Mouse (Mus musculus) heart, embryonic 14.5 days (tissue): ENCODE measurements around the gene Nt5c3b. TPM values are rescaled to one million over a fixed set of nuclear protein-coding genes. Genes with fewer than 3 reads are reported as not detected.

Experiments
- ATAC-seq: fragments of 200-750 bp; cut with Nextera tagmentation; 2 replicates; pipeline ENCODE4 v1.8.0; 2017; ENCODE audit warnings: low read depth, moderate TSS enrichment; ENCODE audit not compliant: insufficient number of reproducible peaks, insufficient read depth, low FRiP score
- H3K27ac ChIP-seq, 2 experiments: fragments of 200-500 bp in 1 of 2; fragments of 300-500 bp in 1 of 2; sonication (generic) in 1 of 2; replicated peaks in 1 of 2; 2 replicates each; pipeline ENCODE4 v1.5.1; 2012 to 2014; ENCODE audit warnings: low read depth in 2 of 2, low read length in 2 of 2, control low read depth in 1 of 2, mild to moderate bottlenecking in 1 of 2, mixed read lengths in 1 of 2; ENCODE audit not compliant: control insufficient read depth in 1 of 2, insufficient read depth in 1 of 2
- H3K27me3 ChIP-seq: fragments of 300-500 bp; sonication (generic); 2 replicates; pipeline ENCODE4 v1.6.1; 2014; ENCODE audit warnings: mild to moderate bottlenecking, low read length, control low read depth; ENCODE audit not compliant: control insufficient read depth, insufficient read depth
- H3K36me3 ChIP-seq: fragments of 300-500 bp; sonication (generic); 2 replicates; pipeline ENCODE4 v1.6.1; 2014; ENCODE audit warnings: mild to moderate bottlenecking, control low read depth, low read length, mixed read lengths; ENCODE audit not compliant: control insufficient read depth, insufficient read depth
- H3K4me1 ChIP-seq, 2 experiments: fragments of 200-500 bp in 1 of 2; fragments of 300-500 bp in 1 of 2; sonication (generic) in 1 of 2; 2 replicates each; pipeline ENCODE4 v1.6.1; 2012 to 2014; ENCODE audit warnings: low read length in 2 of 2, control low read depth in 1 of 2, mixed read lengths in 1 of 2; ENCODE audit not compliant: control insufficient read depth in 2 of 2, insufficient read depth in 2 of 2
- H3K4me2 ChIP-seq: fragments of 300-500 bp; sonication (generic); 2 replicates; pipeline ENCODE4 v1.6.1; 2014; ENCODE audit warnings: mild to moderate bottlenecking, low read length
- H3K4me3 ChIP-seq, 2 experiments: fragments of 200-500 bp in 1 of 2; fragments of 300-500 bp in 1 of 2; sonication (generic) in 1 of 2; 2 replicates each; pipeline ENCODE4 v1.5.1; 2012 to 2014; ENCODE audit warnings: low read length in 2 of 2, mild to moderate bottlenecking in 2 of 2, control low read depth in 1 of 2, low read depth in 1 of 2, moderate library complexity in 1 of 2; ENCODE audit not compliant: control insufficient read depth in 1 of 2, insufficient read depth in 1 of 2
- H3K9ac ChIP-seq: fragments of 300-500 bp; sonication (generic); 2 replicates; pipeline ENCODE4 v1.6.1; 2014; ENCODE audit warnings: mild to moderate bottlenecking, low read length
- H3K9me3 ChIP-seq: fragments of 300-500 bp; sonication (generic); 2 replicates; pipeline ENCODE4 v1.6.1; 2016; ENCODE audit warnings: low read length, control low read depth; ENCODE audit not compliant: control insufficient read depth
- WGBS: fragments of 180-500 bp; shearing (Covaris S2); extraction: QIAGEN DNeasy Blood & Tissue Kit; methylation state at CpG from one replicate; pipeline ENCODE4 v1.1.7; 2014; 5-methylcytosine and 5-hydroxymethylcytosine counted together
- polyA plus RNA-seq: library from polyadenylated mRNA; unstranded; fragments of >200 nt; fragmentation: Nextera tagmentation; extraction: Ambion mirVana; gene quantifications from 2 replicates; pipeline ENCODE4 v1.2.1, GENCODE M21; 2014

The Nt5c3b gene
- polyA plus RNA-seq, 1 experiment from 2014 or later, result 102 TPM

DNA sequence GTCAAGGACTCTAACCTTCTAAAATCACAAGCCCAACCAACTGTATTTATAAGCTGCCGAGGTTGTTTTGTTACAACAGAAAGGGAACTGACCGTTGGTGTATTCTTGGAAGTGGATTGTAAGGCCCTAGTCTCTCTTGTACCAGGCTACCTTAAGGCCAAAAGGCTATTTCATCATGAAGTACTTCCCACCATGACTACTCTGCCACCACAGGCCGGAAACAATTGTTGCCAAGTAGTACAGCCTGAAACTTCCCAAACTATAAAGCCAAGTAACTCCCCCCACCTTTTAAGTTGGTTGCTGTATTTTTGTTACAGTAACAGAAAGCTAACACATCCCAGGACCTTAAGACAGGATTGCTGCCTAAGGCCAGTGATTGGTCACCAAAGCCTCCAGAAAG is 14.8 kb downstream of the Nt5c3b start:
- Histone ChIP-seq H3K27ac (no peak overlapping the region), H3K9ac (no peak overlapping the region), H3K4me3 (no peak overlapping the region), H3K4me1 (peaks cover 35 to 37% of the 10 kb centered on the region in 2 experiments), H3K27me3 (no peaks in the 10 kb centered on the region), H3K4me2 (no peak overlapping the region), H3K9me3 (no peaks in the 10 kb centered on the region), H3K36me3 (peaks cover 55% of the 10 kb centered on the region)
- no peak for ATAC-seq
- WGBS, result 64% methylated on average over 3 of the region's 3 CpGs

DNA sequence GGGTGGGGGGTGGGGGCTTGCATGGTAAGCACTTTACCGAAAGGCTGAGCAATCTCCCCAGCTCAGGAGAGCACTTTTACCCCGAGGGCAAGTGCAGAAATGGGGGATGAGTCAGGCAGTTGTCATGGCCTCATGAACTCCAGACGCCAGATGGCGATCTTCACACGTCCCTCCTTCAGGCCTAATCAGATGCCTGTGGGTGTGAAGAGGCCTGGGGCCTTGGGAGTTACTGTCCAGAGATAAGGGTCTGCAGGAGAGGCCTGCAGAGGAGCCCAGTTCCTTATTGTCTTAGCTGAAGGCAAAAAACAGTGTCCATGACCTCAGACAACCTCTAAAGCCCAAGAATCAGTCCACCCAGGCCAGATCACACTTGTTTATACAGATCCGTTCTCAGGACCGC is 15.8 kb downstream of the Nt5c3b start:
- H3K4me1 ChIP-seq, result peaks cover 31 to 34% of the 10 kb centered on the region in 2 experiments
- WGBS, result 12% methylated on average over 7 of the region's 7 CpGs
- H3K27ac ChIP-seq, result no peak overlapping the region
- peaks cover 61% of the 10 kb centered on the region for H3K36me3 ChIP-seq
- H3K9me3 ChIP-seq, result no peaks in the 10 kb centered on the region
- no peak for ATAC-seq
- H3K27me3 ChIP-seq, result no peaks in the 10 kb centered on the region
- H3K4me2 ChIP-seq, result no peak overlapping the region
- no peak overlapping the region for H3K4me3 ChIP-seq
- peak overlapping the region; percentile 17; the same call in 1 of the 2 replicates for H3K9ac ChIP-seq

DNA sequence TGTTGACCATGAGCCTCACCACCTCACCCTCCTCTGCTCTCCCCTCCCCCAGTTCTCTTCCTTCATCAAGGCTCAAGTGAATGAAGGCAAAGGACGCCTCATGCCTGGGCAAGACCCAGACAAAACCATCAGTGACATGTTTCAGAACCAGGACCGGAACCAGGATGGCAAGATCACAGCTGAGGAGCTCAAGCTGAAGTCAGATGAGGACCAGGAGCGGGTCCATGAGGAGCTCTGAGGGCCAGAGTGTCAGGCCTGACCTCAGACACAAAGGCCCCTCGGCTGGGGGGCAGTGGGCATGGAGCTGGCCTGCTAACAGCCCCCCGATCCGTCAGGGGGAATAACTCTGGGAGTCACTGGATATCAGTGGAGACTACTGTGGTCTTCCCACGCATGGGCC is 17.8 kb downstream of the Nt5c3b start:
- Histone ChIP-seq H3K4me1 (peaks cover 13 to 15% of the 10 kb centered on the region in 2 experiments), H3K27ac (no peak overlapping the region), H3K9me3 (no peaks in the 10 kb centered on the region), H3K4me2 (no peak overlapping the region), H3K27me3 (no peaks in the 10 kb centered on the region), H3K9ac (no peak overlapping the region), H3K36me3 (peaks cover 58% of the 10 kb centered on the region), H3K4me3 (no peak overlapping the region)
- WGBS, result 91% methylated on average over 7 of the region's 7 CpGs
- no peak for ATAC-seq

DNA sequence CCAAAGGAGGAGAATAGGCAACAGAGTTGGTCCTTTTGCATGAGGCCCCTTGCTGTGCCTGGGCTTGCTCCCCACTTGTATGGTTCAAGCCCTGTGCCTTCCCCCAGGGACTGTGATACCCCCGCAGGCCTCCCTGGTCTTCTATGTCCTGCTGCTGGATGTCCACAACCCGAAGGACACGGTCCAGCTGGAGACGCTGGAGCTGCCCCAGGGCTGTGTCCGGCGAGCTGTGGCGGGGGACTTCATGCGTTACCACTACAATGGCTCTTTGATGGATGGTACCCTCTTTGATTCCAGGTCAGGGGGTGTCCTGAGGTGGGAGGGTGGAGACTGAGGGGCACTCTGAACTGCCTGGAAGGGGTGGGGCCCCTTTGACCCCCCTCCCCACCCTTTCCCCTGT is 20.1 kb downstream of the Nt5c3b start:
- no peak overlapping the region for H3K27ac ChIP-seq
- H3K36me3 ChIP-seq, result peaks cover 59% of the 10 kb centered on the region
- H3K9ac ChIP-seq, result no peak overlapping the region
- no peaks in the 10 kb centered on the region for H3K9me3 ChIP-seq
- ATAC-seq, result no peak
- no peak overlapping the region for H3K4me2 ChIP-seq
- H3K4me1 ChIP-seq, result peaks cover 8 to 17% of the 10 kb centered on the region in 2 experiments
- 88% methylated on average over 8 of the region's 8 CpGs for WGBS
- H3K27me3 ChIP-seq, result no peaks in the 10 kb centered on the region
- H3K4me3 ChIP-seq, result no peak overlapping the region

DNA sequence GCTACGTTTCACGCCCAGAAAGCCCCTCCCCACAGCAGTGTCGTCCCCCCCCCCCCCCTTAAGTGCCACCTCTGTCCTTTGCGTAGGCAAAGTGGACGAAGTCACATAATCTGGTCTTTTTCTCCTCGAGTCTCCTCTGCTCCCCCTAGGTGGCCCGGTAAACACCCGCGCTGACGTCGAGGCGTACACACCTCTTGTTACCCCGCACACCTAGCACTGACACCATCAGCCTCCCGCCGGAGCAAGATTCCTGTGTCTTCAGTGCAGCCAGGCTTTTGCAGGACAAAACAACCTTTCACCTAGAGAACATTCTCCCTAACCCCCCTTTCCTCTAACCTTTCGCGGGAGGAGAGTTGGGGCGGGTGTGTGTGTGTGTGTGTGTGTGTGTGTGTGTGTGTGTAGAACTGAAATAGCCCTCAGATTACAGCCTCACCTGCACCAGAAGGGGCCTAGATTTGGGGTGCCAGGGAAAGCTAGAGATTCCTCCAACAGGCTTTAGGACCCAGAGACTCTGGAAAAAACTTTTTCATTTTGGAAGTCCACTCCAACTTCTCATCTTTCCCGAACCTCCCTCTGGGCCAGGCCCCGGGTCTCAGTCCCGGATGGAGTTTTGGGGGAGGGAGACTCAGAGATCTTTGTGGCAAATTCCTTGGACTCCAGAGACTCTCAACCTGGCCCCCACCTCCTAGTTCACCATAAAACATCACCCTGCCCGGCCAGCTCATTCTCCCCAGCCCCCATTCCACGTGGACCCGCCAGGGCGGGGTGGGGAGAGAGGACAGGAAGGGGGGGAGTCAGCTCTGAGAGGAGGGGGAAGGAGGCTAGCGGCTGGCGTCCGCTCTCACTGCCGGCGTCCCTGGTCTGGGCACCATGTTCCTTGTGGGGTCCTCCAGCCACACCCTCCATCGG is 26.4 kb downstream of the Nt5c3b start, which contains the start of gene Fkbp10:
Fkbp10 (plus strand) TSS at position 784 of the 909 bp plus-strand sequence.
- no peaks in the 10 kb centered on the region for H3K9me3 ChIP-seq
- ATAC-seq, result peak; percentile 45
- peak within 1 kb of the TSS; percentile 84 for H3K4me2 ChIP-seq
- H3K9ac ChIP-seq, result peak within 1 kb of the TSS; percentile 88
- H3K36me3 ChIP-seq, result peaks cover 33% of the 10 kb centered on the region
- H3K4me3 ChIP-seq, result peak within 1 kb of the TSS; percentile 55 to 78
- under 1% methylated on average over 30 of the region's 31 CpGs for WGBS
- H3K4me1 ChIP-seq, result peaks cover 28 to 33% of the 10 kb centered on the region in 2 experiments
- H3K27me3 ChIP-seq, result no peaks in the 10 kb centered on the region
- H3K27ac ChIP-seq, result peak within 1 kb of the TSS; percentile 93 to 97

DNA sequence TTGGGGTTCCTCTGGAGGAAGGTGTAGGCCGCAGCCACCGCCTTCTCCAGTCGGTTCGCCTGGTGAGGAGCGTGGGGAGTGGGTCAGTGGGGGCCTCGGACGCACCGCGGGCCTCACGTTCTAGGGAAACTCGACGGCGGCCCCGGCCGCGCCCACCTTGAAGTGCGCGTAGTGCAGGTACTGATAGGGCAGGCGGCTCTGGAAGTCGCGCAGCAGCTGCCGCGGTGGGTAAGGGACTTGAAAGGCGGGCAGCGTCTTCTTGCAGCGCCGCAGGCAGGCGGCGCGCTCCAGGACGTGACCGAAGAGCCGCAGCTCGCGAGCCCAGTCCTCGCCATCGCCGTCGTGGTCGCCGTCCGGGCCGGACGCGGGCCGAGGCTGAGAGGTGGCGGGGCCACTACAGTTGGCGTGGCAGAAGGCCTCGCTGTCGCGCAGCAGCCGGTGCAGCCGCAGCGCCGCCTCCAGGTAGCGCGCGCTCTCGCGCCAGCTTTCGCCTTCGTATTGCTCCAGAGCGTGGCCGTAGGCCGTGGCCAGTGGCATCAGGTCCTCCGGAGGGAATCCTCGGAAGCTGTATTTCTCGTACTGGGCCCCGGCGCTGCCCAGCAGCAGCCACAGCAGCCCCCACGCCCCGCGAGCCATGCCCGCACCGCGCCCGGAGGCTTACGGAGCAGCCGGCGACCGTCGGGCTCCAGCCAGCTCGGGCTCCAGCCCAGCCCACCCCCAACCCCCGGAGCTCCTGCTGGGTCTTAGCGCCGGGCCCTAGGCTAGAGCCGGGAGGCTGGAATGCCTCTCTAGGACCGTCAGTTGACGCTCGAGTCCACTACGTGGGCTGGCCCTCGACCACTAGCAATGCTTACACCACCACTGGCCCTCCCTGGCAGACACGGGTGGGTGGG is 27.3 kb downstream of the Nt5c3b start, which contains the start of gene P3h4:
P3h4 (minus strand) TSS at position 816 of the 893 bp plus-strand sequence.
- WGBS, result under 1% methylated on average over 92 of the region's 93 CpGs
- peaks cover 28 to 33% of the 10 kb centered on the region in 2 experiments for H3K4me1 ChIP-seq
- H3K27me3 ChIP-seq, result no peaks in the 10 kb centered on the region
- peak within 1 kb of the TSS; percentile 88 for H3K9ac ChIP-seq
- no peaks in the 10 kb centered on the region for H3K9me3 ChIP-seq
- peaks cover 38% of the 10 kb centered on the region for H3K36me3 ChIP-seq
- peak within 1 kb of the TSS; percentile 84 for H3K4me2 ChIP-seq
- H3K4me3 ChIP-seq, result peak within 1 kb of the TSS; percentile 55 to 78
- ATAC-seq, result peak; percentile 93
- peak within 1 kb of the TSS; percentile 93 to 97 for H3K27ac ChIP-seq

DNA sequence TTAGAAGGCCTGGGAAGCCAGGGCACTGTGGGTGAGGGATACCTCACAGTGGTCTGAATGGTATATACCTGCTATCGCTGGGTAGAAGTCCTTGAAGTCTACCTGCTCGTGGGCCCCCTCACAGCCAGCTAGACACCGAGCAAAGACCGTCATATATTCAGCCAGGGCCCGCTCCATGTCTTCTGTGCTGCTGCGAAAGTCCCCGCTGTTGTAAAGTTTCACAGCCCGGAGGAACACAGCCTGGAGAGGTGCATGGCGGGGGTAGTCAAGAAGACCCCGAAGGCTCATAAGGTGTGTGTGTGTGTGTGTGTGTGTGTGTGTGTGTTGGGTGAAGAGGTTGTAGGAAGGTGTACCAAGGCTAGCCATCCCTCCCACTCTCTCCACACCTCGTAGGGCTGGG is 28.1 kb downstream of the Nt5c3b start:
- Histone ChIP-seq H3K4me1 (peaks cover 28 to 33% of the 10 kb centered on the region in 2 experiments), H3K9me3 (no peaks in the 10 kb centered on the region), H3K9ac (peak overlapping the region; percentile 88), H3K27ac (peak overlapping the region; percentile 93 to 97; a peak in 3 of 4 replicates), H3K36me3 (peaks cover 42% of the 10 kb centered on the region), H3K27me3 (no peaks in the 10 kb centered on the region), H3K4me2 (peak overlapping the region; percentile 84), H3K4me3 (peak overlapping the region; percentile 55 to 78)
- no peak for ATAC-seq
- WGBS, result 51% methylated on average over 11 of the region's 11 CpGs
